Mouse (Mus musculus) liver, embryonic 11.5 days (tissue): ENCODE results near the gene Gm20547. TPM values are rescaled to one million over a fixed set of nuclear protein-coding genes. Genes with fewer than 3 reads are reported as not detected.
"Not testable (repeated sequence)": the region's sequence is repeated elsewhere in the genome, so short reads cannot be mapped to it uniquely, and the experiment has no call there.

ENCODE experiments used
- ATAC-seq: fragments of 200-750 bp; cut with Nextera tagmentation; replicated peaks from 2 replicates; pipeline ENCODE4 v1.8.0; 2017; ENCODE audit warnings: moderate number of reproducible peaks, mild to moderate bottlenecking, moderate TSS enrichment, moderate library complexity; ENCODE audit not compliant: low FRiP score
- DNase-seq: peaks from one replicate; pipeline ENCODE4 v3.0.0-alpha.2; 2017; ENCODE audit warnings: low spot score
- H3K27ac ChIP-seq: fragments of 300-500 bp; sonication (generic); 2 replicates; pipeline ENCODE4 v1.5.1; 2014; ENCODE audit warnings: mild to moderate bottlenecking, low read depth, low read length, control low read depth
- H3K27me3 ChIP-seq: fragments of 300-500 bp; sonication (generic); replicated peaks from 2 replicates; pipeline ENCODE4 v1.6.1; 2014; ENCODE audit warnings: low read length, mixed read lengths; ENCODE audit not compliant: control insufficient read depth, insufficient read depth
- H3K36me3 ChIP-seq: fragments of 300-500 bp; sonication (generic); 2 replicates; pipeline ENCODE4 v1.6.1; 2014; ENCODE audit warnings: mild to moderate bottlenecking, low read length, moderate library complexity, mixed read lengths; ENCODE audit not compliant: control insufficient read depth, insufficient read depth
- H3K4me1 ChIP-seq: fragments of 300-500 bp; sonication (generic); replicated peaks from 2 replicates; pipeline ENCODE4 v1.6.1; 2014; ENCODE audit warnings: low read length, mixed read lengths; ENCODE audit not compliant: control insufficient read depth, insufficient read depth
- H3K4me2 ChIP-seq: fragments of 300-500 bp; sonication (generic); 2 replicates; pipeline ENCODE4 v1.6.1; 2014; ENCODE audit warnings: mild to moderate bottlenecking, control low read depth, moderate library complexity
- H3K4me3 ChIP-seq: fragments of 300-500 bp; sonication (generic); 2 replicates; pipeline ENCODE4 v1.5.1; 2014; ENCODE audit warnings: low read depth, low read length, control low read depth
- H3K9ac ChIP-seq: fragments of 300-500 bp; sonication (generic); 2 replicates; pipeline ENCODE4 v1.6.1; 2014; ENCODE audit warnings: low read depth, low read length, control low read depth
- H3K9me3 ChIP-seq: fragments of 300-500 bp; sonication (generic); 2 replicates; pipeline ENCODE4 v1.6.1; 2016; ENCODE audit warnings: low read length, inconsistent platforms, mixed read lengths; ENCODE audit not compliant: control insufficient read depth
- WGBS: fragments of 180-500 bp; shearing (Covaris S2); extraction: QIAGEN DNeasy Blood & Tissue Kit; methylation state at CpG from one replicate; pipeline ENCODE4 v1.1.7; 2014; 5-methylcytosine and 5-hydroxymethylcytosine counted together
- polyA plus RNA-seq: library from polyadenylated mRNA; unstranded; fragments of >200 nt; fragmentation: Nextera tagmentation; extraction: Ambion mirVana; gene quantifications from 2 replicates; pipeline ENCODE4 v1.2.1, GENCODE M21; 2014

Gene Gm20547
- polyA plus RNA-seq, 1 experiment from 2014 or later, result not detected

GRCm38 (mm10) chr17:34840736-34841307, 41.0 kb downstream of the Gm20547 start:
- 72% methylated on average over 6 of the region's 6 CpGs for WGBS
- ATAC-seq (peak; percentile 39), DNase-seq (no peak)
- no peaks in the 10 kb centered on the region for H3K27me3 ChIP-seq
- peaks cover 30% of the 10 kb centered on the region; the same call in 1 of the 2 replicates for H3K36me3 ChIP-seq
- peaks cover 24% of the 10 kb centered on the region for H3K4me1 ChIP-seq
- no peaks in the 10 kb centered on the region for H3K9me3 ChIP-seq
- peak overlapping the region; percentile 24 for H3K4me2 ChIP-seq
- no peak overlapping the region for H3K4me3 ChIP-seq
- H3K27ac ChIP-seq, result peak overlapping the region; percentile 51
- peak overlapping the region; percentile 35 for H3K9ac ChIP-seq

DNA sequence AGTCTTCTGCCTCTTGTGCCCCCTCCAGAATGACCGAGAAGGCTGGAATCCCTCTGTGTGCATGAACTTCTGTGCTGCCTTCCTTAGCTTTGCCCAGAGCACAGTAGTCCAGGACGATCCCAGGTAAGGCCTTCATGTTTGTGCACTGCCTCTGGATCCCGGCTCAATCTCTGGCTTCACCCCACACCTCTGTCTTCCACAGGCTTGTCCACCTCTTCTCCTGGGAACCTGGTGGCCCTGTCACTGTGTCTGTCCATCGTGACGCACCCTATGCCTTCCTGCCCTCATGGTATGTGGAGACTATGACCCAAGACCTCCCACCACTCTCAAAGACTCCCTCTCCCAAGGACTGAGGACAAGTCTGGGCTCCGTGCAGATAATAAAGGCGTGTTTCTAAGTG, 43.1 kb downstream of the Gm20547 start:
- Histone ChIP-seq H3K9me3 (no peaks in the 10 kb centered on the region), H3K4me1 (peaks cover 27% of the 10 kb centered on the region), H3K4me3 (no peak overlapping the region), H3K4me2 (0 out of 2 replicates have a peak overlapping the region, but pooled peaks have one; percentile 22), H3K36me3 (peaks cover 21% of the 10 kb centered on the region; the same call in 1 of the 2 replicates), H3K27me3 (no peaks in the 10 kb centered on the region), H3K9ac (no peak overlapping the region; the same call in 1 of the 2 replicates), H3K27ac (no peak overlapping the region)
- DNase-seq (no peak), ATAC-seq (no peak)
- WGBS, result 89% methylated on average over 7 of the region's 7 CpGs

- ATAC-seq (0 out of 2 replicates have a peak, but pooled peaks have one; percentile 4), DNase-seq (no peak)
- Histone ChIP-seq H3K36me3 (peaks cover 17% of the 10 kb centered on the region; the same call in 1 of the 2 replicates), H3K4me3 (peak overlapping the region; percentile 71), H3K4me1 (peaks cover 27% of the 10 kb centered on the region), H3K9ac (peak overlapping the region; percentile 74), H3K9me3 (no peaks in the 10 kb centered on the region), H3K27ac (peak overlapping the region; percentile 57), H3K27me3 (no peaks in the 10 kb centered on the region), H3K4me2 (peak overlapping the region; percentile 92)
- 35% methylated on average over 43 of the region's 43 CpGs for WGBS
Measured at GRCm38 (mm10) chr17:34837464-34838324, 44.1 kb downstream of the Gm20547 start.

DNA sequence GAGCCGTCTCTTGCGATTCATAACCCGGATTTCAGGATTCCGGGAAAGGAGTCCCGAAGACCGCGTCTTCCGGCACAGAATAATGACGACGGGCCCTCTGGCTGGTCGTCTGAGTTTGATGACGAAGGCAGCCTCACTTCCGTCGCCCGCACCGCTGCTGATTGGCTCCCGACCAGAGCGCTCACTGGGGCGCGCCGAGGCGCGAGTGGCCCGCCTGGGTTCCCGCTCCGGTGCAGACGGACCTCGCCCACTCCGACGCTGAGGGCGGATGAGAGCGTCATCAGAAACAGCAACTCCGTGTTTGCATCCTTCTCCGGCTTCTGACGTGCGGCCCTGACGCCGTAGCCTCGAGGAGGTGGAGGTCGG, 45.0 kb downstream of the Gm20547 start, which contains the start of the genes Stk19 and Dxo:
Stk19 (minus strand) TSS at position 90 of the 366 bp plus-strand sequence.
Dxo (plus strand) TSS at position 164 of the 366 bp plus-strand sequence.
- Histone ChIP-seq H3K36me3 (peaks cover 13% of the 10 kb centered on the region; the same call in 1 of the 2 replicates), H3K27me3 (no peaks in the 10 kb centered on the region), H3K4me1 (peaks cover 27% of the 10 kb centered on the region), H3K9ac (peak within 1 kb of the TSS; percentile 74), H3K27ac (peak within 1 kb of the TSS; percentile 57), H3K9me3 (no peaks in the 10 kb centered on the region), H3K4me2 (peak within 1 kb of the TSS; percentile 92), H3K4me3 (peak within 1 kb of the TSS; percentile 71)
- ATAC-seq (peak; percentile 92), DNase-seq (peak; percentile 95)
- under 1% methylated on average over 40 of the region's 40 CpGs for WGBS

DNA sequence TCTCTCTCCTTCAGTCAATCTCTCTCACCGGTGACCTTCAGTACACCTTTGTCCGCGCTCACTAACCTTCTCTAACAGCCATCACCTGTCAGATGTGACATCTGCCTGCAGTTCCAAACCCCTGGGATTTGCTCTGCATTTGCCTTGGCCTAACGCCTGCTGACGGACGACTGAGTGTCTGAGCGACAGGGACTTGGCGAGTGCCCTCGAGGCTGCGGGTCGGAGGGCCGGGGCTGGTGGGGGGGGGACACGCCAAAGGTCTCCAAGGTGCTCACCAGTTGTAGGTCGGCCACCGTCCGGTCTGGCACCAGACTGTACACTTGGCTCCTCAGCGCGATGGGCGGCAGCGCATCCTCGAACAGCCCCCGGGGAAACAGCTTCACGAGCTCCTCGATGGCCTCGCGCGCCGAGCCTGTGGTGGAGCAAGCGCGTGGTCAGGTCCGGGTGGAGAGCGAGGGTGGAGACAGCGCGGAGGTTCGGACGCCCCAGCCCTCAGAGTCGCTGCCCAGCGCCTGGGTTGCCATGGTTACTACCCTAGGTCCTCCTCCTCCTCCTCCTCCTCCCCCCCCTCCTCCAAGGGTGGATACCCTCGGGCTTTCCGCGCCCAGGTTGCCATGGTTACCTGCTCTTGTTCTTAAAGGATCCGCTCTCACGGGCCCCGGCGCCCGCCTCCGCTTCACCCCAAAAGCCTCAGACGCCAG, 45.5 kb downstream of the Gm20547 start:
- peaks cover 10% of the 10 kb centered on the region for H3K36me3 ChIP-seq
- peak overlapping the region; percentile 66 for H3K9ac ChIP-seq
- H3K4me3 ChIP-seq, result peak overlapping the region; percentile 71
- peak; percentile 78 for ATAC-seq
- no peaks in the 10 kb centered on the region for H3K9me3 ChIP-seq
- no peak for DNase-seq
- H3K27ac ChIP-seq, result no peak overlapping the region; the same call in 1 of the 2 replicates
- peak overlapping the region; percentile 92 for H3K4me2 ChIP-seq
- H3K27me3 ChIP-seq, result no peaks in the 10 kb centered on the region
- peaks cover 24% of the 10 kb centered on the region for H3K4me1 ChIP-seq
- WGBS, result 5% methylated on average over 45 of the region's 48 CpGs

- H3K4me1 ChIP-seq, H3K9me3 ChIP-seq, ATAC-seq, H3K4me3 ChIP-seq, DNase-seq, H3K27me3 ChIP-seq, H3K9ac ChIP-seq, H3K27ac ChIP-seq, H3K4me2 ChIP-seq: not testable (repeated sequence)
- 89% methylated on average over 1 of the region's 1 CpGs for whole genome bisulfite sequencing
- peaks cover 28% of the 10 kb centered on the region for H3K36me3 ChIP-seq
Measured at GRCm38 (mm10) chr17:34830776-34831175, 51.1 kb downstream of the Gm20547 start.

DNA sequence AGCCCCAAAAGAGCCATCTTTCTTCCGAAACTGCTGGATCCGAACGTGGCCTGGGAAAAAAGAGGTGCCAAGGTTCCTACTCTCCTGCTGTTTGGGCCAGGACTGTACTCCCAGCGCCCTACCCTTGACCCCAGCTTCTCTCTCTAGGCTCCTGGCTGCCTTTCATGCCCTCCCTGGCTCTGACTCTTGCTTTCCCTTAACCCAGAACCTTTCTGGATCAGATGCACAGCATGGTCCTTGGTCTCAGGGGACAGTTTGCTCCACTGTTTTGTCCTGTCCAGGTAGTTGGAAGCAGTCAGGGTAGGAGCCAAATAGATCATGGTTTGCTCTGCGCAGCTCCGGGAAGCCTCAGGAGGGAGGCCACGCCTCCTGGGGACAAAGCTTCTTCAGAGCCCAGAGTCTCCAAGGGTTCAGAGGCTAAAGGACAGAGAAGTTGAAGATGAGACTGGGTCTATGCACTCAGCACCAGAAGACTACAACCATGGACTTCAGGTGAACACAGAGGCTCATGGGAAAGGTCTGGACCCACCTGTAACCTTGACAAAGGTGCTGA, 66.9 kb downstream of the Gm20547 start:
- DNase-seq (no peak), ATAC-seq (no peak)
- H3K4me3 ChIP-seq, result no peak overlapping the region
- no peaks in the 10 kb centered on the region for H3K27me3 ChIP-seq
- H3K4me1 ChIP-seq, result no peaks in the 10 kb centered on the region
- no peak overlapping the region for H3K9ac ChIP-seq
- H3K4me2 ChIP-seq, result no peak overlapping the region
- H3K9me3 ChIP-seq, result no peaks in the 10 kb centered on the region
- H3K27ac ChIP-seq, result no peak overlapping the region
- no peaks in the 10 kb centered on the region for H3K36me3 ChIP-seq
- 69% methylated on average over 7 of the region's 7 CpGs for WGBS

GRCm38 (mm10) chr17:34813747-34814146, 68.1 kb downstream of the Gm20547 start:
- H3K4me3 ChIP-seq, H3K36me3 ChIP-seq, ATAC-seq, H3K27ac ChIP-seq, H3K27me3 ChIP-seq, DNase-seq, H3K9me3 ChIP-seq, H3K4me1 ChIP-seq, H3K4me2 ChIP-seq, H3K9ac ChIP-seq: not testable (repeated sequence)
- WGBS, result 48% methylated on average over 12 of the region's 12 CpGs
